Mouse (Mus musculus) Patski (cell line): ENCODE data around the gene Gm20388. TPM values are rescaled to one million over a fixed set of nuclear protein-coding genes. Genes with fewer than 3 reads are reported as not detected.

ENCODE experiments used
- ATAC-seq: fragments of 100-300 bp; one replicate; pipeline ENCODE4 v1.8.0; 2021
- CTCF ChIA-PET: fragments of 350-600 bp; sonication (Branson Sonifier 250); formaldehyde crosslinking; loops from one replicate; lab custom pipeline; 2022; ENCODE audit warnings: inconsistent platforms; lab: Charles Lee
- POLR2A ChIA-PET: fragments of 350-600 bp; sonication (Branson Sonifier 250); formaldehyde crosslinking; loops from one replicate; lab custom pipeline; 2022; ENCODE audit warnings: antibody characterized with exemption, inconsistent platforms; lab: Charles Lee
- DNase-seq: peaks from one replicate; pipeline ENCODE4 v3.0.0-alpha.2; 2011; ENCODE audit warnings: low read depth, low spot score
- H3K27me3 ChIP-seq: fragments of 371-371 bp; one replicate; pipeline ENCODE4 v1.5.1; 2021
- CTCF ChIP-seq: fragments of 100-300 bp; IDR thresholded peaks from one replicate; pipeline ENCODE4 v1.5.1; 2021
- in situ Hi-C: fragments of 300-500 bp; cut with MboI; formaldehyde crosslinking; loops from 3 replicates; pipeline ENCODE4 v1.11.1; 2018; ENCODE audit warnings: low pct_unique_long_range_greater_than_20kb, mixed read lengths
- polyA plus RNA-seq: library from polyadenylated mRNA; unstranded; gene quantifications from one replicate; pipeline ENCODE4 v1.2.3, GENCODE M21; 2021

Gene Gm20388
- polyA plus RNA-seq, 1 experiment from 2014 or later, result 86.7 TPM

DNA sequence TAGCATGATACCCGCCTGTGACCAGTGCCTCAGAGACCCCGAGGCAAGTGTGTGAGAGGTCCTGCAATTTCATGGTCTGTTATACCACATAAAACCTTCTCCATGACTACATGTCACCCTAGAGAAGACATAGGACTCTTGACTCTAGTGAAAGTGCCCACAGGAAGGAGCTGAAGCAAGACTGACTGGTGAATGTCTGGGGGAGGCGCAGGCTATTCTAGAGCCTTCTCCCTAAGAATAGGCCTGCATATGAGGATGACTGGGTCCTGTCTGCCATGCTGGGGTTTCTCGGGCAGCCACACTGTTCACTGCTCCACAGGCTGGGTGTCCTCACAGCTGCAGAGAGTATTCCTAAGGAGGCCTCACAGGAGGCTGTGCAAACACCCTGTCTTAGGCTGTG is 4393.5 kb downstream of the Gm20388 start:
- in situ Hi-C loops, result no loop called here
- DNase-seq (no peak), ATAC-seq (no peak)
- CTCF ChIA-PET, result no interaction called here
- POLR2A ChIA-PET, result no interaction called here
- H3K27me3 ChIP-seq, result no peaks in the 10 kb centered on the region
- TF ChIP-seq CTCF, result no peak

DNA sequence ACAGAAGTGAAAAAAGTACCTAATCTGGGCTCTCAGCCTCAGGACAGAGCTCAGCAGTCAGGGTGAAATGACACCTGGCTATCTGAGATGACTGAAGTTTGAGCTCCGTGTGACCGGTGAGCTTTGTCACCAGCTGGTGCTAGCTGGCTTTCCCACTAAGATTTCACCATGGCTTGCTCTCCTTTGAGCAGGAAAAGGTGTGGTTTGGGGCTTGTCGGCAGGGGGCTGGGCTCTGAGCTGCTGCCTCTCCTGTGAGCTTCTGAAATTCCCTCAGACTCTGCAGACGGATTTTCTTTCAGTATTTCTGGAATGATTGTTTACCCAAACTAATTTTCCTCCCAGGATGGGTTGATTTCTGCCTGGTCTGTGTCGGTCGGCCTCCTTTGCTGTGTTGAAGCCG is 4395.9 kb downstream of the Gm20388 start:
- TF ChIP-seq CTCF, result no peak
- in situ Hi-C loops, result no loop called here
- DNase-seq (no peak), ATAC-seq (no peak)
- ChIA-PET CTCF (interaction anchor here (3.7 kb wide), 1 partner anchor 11 kb away, joined by 9 read pairs; no protein-coding TSS in a partner anchor), POLR2A (interaction anchor here (1.2 kb wide), 1 partner anchor 11 kb away, joined by 3 read pairs; no protein-coding TSS in a partner anchor)
- H3K27me3 ChIP-seq, result no peaks in the 10 kb centered on the region

DNA sequence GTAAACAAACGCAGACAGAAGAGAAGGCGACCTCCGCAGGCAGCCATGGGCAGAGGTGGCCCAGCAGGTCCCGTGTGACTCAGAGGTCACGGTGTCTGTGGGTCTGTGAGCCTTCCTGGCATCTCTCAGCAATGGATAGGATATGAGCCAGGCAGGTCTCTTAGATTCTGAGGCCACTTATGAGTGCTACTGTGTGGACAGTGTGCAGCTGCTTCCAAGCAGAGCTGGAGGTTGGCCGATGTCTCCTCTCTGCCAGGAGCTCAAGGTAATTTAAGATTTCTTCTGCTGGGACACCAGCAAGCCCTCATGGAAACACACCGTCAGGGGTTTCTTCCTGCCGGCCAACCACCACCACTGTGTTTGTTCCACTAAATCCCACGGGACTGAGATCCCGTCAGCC is 4397.1 kb downstream of the Gm20388 start:
- ATAC-seq, result no peak
- CTCF ChIA-PET, result interaction anchor here (3.7 kb wide), 1 partner anchor 12 kb away, joined by 9 read pairs; no protein-coding TSS in a partner anchor

DNA sequence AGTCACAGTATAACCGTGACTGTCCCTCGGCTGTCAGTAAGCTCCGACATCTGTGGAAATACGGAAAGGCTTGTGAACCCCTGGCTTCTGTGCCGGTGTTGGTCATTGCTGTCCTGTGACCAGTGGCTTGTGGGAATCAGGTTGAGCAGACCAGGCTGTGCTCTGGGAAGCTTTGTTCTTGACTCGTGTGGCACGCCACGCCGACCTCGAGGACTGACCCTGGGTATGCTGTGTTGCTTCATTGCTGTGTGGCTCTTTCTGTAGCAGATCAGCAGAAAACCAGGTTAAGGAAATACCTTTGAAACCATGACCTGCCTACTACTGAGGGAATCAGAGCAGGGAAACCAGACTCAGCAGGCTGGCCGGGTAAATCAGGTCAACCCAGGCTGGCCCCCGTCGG is 4399.9 kb downstream of the Gm20388 start:
- DNase-seq (no peak), ATAC-seq (no peak)
- in situ Hi-C loops, result no loop called here
- H3K27me3 ChIP-seq, result no peaks in the 10 kb centered on the region
- ChIA-PET CTCF (no interaction called here), POLR2A (no interaction called here)
- TF ChIP-seq CTCF, result no peak

More for the DNA sequence above, 4397.1 kb downstream of the Gm20388 start:
- DNase-seq, result no peak
- no peak for TF ChIP-seq CTCF
- in situ Hi-C loops, result no loop called here
- no peaks in the 10 kb centered on the region for H3K27me3 ChIP-seq
- POLR2A ChIA-PET, result interaction anchor here (0.9 kb wide), 1 partner anchor 255 kb away, joined by 3 read pairs; no protein-coding TSS in a partner anchor

DNA sequence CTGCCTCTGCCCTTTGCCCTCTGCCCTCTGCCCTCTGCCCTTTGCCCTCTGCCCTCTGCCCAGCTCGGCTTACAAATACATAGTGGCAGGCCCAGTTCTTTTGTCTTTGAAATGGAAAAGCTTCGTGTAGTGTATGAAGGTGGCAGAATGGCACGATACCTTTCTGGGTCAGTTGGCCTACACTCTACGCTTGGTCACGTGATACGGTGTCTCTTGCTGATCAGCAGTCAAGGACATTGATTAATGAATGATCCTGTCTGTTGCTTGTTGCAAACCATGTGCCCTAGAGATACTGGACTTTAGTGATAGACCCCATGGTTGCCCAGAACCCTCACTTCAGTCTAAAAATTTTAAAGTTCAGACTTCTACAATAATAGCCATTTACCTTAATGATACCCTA is 4400.5 kb downstream of the Gm20388 start:
- no peak for ATAC-seq
- ChIA-PET CTCF (no interaction called here), POLR2A (no interaction called here)
- in situ Hi-C loops, result no loop called here
- no peak for TF ChIP-seq CTCF
- no peak for DNase-seq
- no peaks in the 10 kb centered on the region for H3K27me3 ChIP-seq

DNA sequence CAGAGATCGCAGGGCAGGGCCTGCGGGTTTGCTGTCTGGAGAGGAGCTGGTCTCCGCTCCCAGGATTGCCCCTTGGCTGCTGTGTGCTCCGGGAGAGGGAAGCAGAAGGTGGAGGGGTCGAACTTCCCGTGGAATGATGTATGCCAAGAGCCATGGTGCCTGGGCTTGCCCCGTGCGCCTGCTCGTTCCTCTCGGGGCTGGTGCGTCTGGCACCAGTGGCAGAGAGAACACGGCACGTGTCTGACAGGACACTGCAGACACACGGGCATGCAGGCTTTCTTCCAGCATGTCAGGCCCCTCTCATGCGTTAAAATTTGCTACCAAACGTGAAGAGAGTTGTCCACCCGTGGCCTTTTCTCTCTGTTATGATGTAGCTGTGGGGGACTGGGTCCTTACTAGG is 4401.1 kb downstream of the Gm20388 start:
- ChIA-PET POLR2A (no interaction called here), CTCF (no interaction called here)
- ATAC-seq (no peak), DNase-seq (no peak)
- in situ Hi-C loops, result no loop called here
- TF ChIP-seq CTCF, result no peak
- no peaks in the 10 kb centered on the region for H3K27me3 ChIP-seq

DNA sequence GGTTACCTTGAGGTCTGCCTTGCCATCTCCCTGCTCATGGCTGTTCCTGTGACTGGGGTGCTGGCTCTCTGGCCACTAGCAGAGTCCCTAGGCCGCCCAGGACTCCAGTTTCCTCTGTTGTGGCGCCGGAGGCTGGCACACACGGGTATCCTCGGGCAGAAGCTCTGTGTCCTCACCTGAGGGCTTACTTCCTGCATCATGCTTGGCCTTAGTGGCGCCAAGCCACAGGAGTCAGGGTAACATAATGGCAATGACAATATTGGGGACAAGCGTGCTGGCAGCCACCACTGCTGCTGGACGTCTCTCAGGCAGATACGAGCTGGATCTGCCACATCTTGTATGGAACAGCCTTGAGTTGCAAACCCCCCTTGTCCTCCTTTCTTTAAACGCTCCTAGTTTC is 4401.6 kb downstream of the Gm20388 start:
- in situ Hi-C loops, result no loop called here
- ChIA-PET CTCF (no interaction called here), POLR2A (no interaction called here)
- no peak for TF ChIP-seq CTCF
- no peaks in the 10 kb centered on the region for H3K27me3 ChIP-seq
- DNase-seq (no peak), ATAC-seq (no peak)

DNA sequence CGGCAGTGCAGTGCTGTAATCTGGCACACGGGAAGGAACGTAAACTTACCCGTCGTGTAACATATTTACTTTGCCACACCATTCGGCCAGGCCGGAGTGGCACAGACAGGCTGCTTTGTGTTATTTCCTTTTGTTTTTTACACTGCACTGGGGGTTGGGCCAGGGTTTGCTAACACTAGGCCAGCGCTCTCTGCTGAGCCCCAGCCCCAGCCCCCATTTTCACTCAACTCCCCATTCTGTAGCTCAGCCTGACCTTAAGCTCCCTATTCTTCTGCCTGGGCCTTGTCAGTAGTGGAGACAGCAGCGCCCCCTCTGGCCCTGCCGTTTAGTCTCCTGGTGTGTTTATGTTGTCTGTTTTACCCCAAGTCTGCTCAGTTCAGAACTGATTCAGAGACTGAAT is 4404.2 kb downstream of the Gm20388 start:
- no peak for TF ChIP-seq CTCF
- ChIA-PET POLR2A (interaction anchor here (0.6 kb wide), 1 partner anchor 23 kb away, joined by 3 read pairs; no protein-coding TSS in a partner anchor), CTCF (no interaction called here)
- no peaks in the 10 kb centered on the region for H3K27me3 ChIP-seq
- ATAC-seq (no peak), DNase-seq (no peak)
- in situ Hi-C loops, result no loop called here

DNA sequence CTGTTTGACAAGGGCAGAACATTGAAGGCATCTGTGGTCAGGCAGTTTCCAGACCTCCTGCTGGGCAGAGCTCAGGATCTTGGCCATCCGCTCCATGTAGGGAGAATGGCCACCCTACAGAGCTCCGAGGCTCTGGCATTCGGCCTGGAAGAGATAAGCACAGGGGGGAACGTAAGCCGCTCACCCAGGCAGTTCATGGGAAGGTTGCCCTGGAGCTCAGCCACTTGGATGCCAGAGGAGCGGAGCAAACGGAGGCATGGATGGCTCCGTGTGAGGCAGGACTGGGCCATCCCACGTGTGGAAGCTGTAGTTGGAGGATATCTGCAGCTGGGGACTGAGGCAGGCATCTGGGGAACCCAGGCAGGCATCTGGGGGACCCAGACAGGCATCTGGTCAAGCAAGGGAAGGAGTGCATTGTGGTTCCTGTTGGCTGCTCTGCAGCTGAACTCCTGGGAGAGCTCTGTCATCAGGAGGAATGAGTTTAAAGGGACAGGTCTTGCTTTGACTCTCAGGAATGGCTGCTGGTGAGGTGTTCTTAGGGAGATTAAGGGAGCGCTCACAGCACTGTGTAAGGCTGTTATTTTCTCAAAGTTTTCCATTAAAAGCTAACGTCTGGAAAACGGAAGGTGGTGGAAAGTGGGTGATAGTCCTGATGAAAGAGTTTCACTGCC is 4406.0 kb downstream of the Gm20388 start:
- in situ Hi-C loops, result no loop called here
- ATAC-seq (peak; percentile 74), DNase-seq (peak; percentile 94)
- ChIA-PET CTCF (interaction anchor here (0.9 to 3.5 kb wide), 5 partner anchors 24 to 38 kb away, joined by 4 to 20 read pairs (median 4); no protein-coding TSS in a partner anchor), POLR2A (interaction anchor here (1.1 to 1.7 kb wide), 3 partner anchors 12 to 15 kb away, joined by 3 to 4 read pairs (median 4); no protein-coding TSS in a partner anchor)
- TF ChIP-seq CTCF, result no peak
- no peaks in the 10 kb centered on the region for H3K27me3 ChIP-seq

DNA sequence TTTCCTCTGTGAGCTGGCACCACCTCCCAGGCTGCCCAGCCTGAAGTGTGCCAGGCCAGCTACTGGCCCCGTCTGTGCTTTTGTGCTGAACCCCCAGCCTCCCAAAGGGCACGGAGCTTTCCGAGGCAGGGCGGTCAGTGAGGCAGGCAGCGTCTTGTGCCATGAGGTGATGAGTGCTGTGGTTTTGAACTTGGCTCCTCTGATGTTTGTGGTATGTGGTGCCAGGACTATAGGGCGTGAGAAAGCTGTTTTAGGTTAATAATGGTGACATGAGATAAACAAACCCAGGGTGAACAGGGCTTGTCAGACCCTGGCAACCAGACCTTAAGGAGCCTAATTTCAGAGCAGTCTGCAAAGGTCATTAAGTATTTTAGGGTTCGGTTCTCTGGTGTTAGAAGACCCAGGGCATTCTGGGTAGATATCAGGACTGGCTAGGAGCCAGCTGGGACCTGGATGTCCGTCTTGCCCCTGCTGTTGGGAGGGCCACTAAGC is 4406.6 kb downstream of the Gm20388 start:
- CTCF ChIA-PET, result interaction anchor here (0.9 to 3.5 kb wide), 4 partner anchors 30 to 39 kb away, joined by 4 to 20 read pairs (median 4); no protein-coding TSS in a partner anchor
- TF ChIP-seq CTCF, result no peak

DNA sequence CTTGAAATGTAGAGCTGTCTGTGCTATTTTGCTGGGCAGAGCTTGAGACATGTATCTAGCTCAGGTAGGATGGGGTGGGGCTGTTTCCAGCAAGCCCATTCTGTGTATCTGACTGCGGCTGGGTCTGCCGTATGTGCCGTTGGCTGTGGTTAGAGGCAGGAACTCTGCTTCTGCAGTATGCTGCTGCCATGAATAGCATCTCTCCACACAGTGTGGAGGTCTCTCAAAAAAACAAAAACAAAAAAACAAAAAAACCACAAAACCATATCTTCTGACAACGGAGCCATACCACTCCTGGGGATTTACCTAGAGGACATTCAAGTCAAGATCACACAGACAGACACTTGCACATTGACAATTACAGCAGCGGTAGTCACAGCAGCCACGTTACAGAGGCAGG is 4407.2 kb downstream of the Gm20388 start:
- no peaks in the 10 kb centered on the region for H3K27me3 ChIP-seq
- ATAC-seq (no peak), DNase-seq (no peak)
- in situ Hi-C loops, result no loop called here
- POLR2A ChIA-PET, result interaction anchor here (0.6 to 1.7 kb wide), 6 partner anchors 11 to 247 kb away, joined by 3 to 5 read pairs (median 3); no protein-coding TSS in a partner anchor
- TF ChIP-seq CTCF, result no peak
- CTCF ChIA-PET, result interaction anchor here (1.2 to 3.5 kb wide), 5 partner anchors 11 to 32 kb away, joined by 3 to 20 read pairs (median 4); no protein-coding TSS in a partner anchor

More for the DNA sequence above, 4406.6 kb downstream of the Gm20388 start:
- in situ Hi-C loops, result no loop called here
- no peaks in the 10 kb centered on the region for H3K27me3 ChIP-seq
- POLR2A ChIA-PET, result interaction anchor here (0.6 to 1.7 kb wide), 6 partner anchors 12 to 246 kb away, joined by 3 to 4 read pairs (median 3); no protein-coding TSS in a partner anchor
- DNase-seq, result peak; percentile 86
- peak; percentile 54 for ATAC-seq
